Mouse (Mus musculus) heart, adult 2 months (tissue): ENCODE measurements around the gene Sox12.

ENCODE experiments used
- CTCF ChIP-seq: fragments of 200-600 bp; IDR thresholded peaks from 2 replicates; pipeline ENCODE4 v1.8.1; 2022; ENCODE audit warnings: antibody characterized with exemption, mild to moderate bottlenecking, moderate library complexity
- EP300 ChIP-seq: fragments of 200-500 bp; IDR thresholded peaks from 2 replicates; pipeline ENCODE4 v1.6.1; 2011; ENCODE audit warnings: low read depth, low read length, control low read depth; ENCODE audit not compliant: insufficient read depth
- POLR2A ChIP-seq: fragments of 200-500 bp; IDR thresholded peaks from 2 replicates; pipeline ENCODE4 v1.6.1; 2011; ENCODE audit warnings: mild to moderate bottlenecking, low read depth, low read length, control low read depth; ENCODE audit not compliant: insufficient read depth

DNA sequence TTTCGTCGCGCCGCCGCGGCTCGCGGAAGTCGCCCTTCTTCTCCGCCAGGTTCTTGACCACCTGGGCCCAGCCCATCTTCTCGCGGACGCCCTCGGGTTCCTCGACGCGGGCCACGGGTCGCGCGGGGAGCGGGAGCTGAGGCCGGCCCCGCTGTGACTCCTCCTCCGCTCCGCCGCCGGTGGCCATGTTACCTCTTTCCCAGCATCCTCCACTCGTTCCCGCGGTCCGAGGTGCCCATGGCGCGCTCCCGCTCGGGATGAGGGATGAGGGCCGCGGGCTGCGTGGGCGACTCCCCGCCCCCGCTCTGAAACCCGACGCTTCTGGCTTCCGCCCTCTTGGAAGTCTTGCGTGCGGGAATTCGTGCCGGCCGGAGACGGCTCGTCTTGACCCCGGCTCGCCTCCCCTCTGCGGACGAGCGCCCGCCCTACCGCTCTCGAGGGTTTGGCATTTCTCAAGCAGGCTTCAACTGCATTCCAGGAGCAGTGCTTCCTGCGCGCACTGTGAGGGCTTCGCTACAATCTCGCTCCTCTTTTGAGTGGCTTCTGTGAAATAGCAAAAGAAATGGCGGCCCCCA is 16.8 kb upstream of the Sox12 start, which contains the start of gene Zcchc3:
- TF ChIP-seq CTCF, result no peak
- TF ChIP-seq POLR2A, result peak; percentile 77; the same call in 1 of the 2 replicates
- no peak for TF ChIP-seq EP300
